Mouse (Mus musculus) liver, postnatal 0 days (tissue): ENCODE measurements around the gene Hist1h4d.

ENCODE experiments used
- CTCF ChIP-seq: sonication (generic); IDR thresholded peaks from 2 replicates; pipeline ENCODE4 v1.5.1; 2016; ENCODE audit warnings: antibody characterized with exemption, low read depth
- EP300 ChIP-seq: IDR thresholded peaks from 2 replicates; pipeline ENCODE4 v1.6.1; 2016; ENCODE audit warnings: antibody characterized with exemption, low read depth, mild to moderate bottlenecking

DNA sequence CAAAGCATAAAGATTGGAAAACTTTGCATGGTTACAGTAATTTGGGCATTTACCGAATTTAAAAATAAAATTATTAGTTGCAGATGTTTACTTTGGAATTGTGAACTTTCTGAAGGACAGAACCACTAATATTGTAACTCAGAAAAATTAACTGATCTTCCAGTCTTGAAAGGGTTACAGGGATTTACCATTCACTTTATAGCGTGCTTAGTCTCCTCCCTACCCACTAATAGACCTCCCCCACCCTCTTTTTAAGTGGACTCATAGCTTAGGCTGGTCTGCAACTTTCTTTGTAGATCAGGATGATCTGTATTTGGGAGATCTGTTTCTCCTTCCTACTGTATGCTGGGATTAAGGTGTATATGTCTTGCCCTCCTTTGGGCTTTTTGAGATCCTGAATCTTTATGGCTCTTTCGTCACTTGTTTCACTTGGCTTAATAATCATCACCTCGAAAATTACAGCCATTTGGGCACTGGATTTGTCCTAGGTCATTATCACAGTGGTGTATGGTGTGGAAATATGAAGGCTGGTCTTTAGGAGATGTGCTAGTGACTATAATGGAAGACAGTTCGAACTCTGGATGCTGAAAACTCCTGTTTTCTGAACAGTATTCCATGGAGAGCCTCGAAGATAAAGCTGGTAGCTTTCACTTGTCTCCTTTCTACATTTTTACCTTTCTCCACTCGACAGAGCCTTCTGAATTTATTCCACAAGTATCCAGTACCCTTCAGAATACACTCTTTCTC is 45.1 kb upstream of the Hist1h4d start:
- no peak for TF ChIP-seq EP300
- TF ChIP-seq CTCF: no peak
